Mouse (Mus musculus) myocyte (in vitro differentiated cells): ENCODE measurements at regions not wholly inside any gene's neighbourhood (a gene's known extent, or its start where the extent isn't known, plus 50 kb on each side); places are given as distances from the start of the nearest gene placed in this dataset.

Source experiments
- CEBPB ChIP-seq: IDR thresholded peaks from 2 replicates; pipeline ENCODE4 v1.6.1; 2011; ENCODE audit warnings: mild to moderate bottlenecking, moderate library complexity; ENCODE audit not compliant: poor library complexity, insufficient read depth, severe bottlenecking
- E2F4 ChIP-seq: IDR thresholded peaks from one replicate; pipeline ENCODE4 v1.6.1; 2011; ENCODE audit warnings: mild to moderate bottlenecking, control low read depth, moderate library complexity; ENCODE audit not compliant: insufficient read depth
- MAX ChIP-seq: IDR thresholded peaks from one replicate; pipeline ENCODE4 v1.6.1; 2011; ENCODE audit warnings: low read depth, mild to moderate bottlenecking, control low read depth
- MYOG ChIP-seq, 3 experiments: IDR thresholded peaks; one replicate each; pipeline ENCODE4 v1.6.1; 2011; ENCODE audit warnings: control low read depth in 2 of 3, low read depth in 2 of 3, mild to moderate bottlenecking in 2 of 3; ENCODE audit not compliant: insufficient read length in 2 of 3, control insufficient read depth in 1 of 3, insufficient read depth in 1 of 3
- POLR2A ChIP-seq: IDR thresholded peaks from one replicate; pipeline ENCODE4 v1.6.1; 2011; ENCODE audit warnings: low read depth, mild to moderate bottlenecking, control low read depth, moderate library complexity; ENCODE audit not compliant: insufficient read length
- USF1 ChIP-seq: IDR thresholded peaks from one replicate; pipeline ENCODE4 v1.6.1; 2011; ENCODE audit warnings: low read depth, mild to moderate bottlenecking, control low read depth, moderate library complexity

DNA sequence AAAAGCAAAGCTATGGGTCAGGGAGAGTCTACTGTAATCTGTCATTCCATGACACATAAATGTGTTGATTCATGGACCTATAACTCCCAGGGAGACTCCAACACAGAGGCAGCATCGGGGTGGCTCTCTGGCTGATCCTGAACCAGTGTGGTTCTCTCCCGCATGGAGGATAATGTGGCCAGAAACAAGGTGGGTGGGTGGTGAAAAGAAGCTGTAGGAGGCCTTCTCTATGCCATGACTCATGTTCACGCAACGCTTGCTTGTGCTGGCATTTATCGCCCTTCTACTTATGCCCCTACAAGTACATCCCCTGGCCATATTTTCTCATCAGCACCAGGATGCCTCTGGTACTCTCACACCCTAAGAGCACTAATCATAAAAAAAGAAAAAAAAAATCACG, 86.6 kb downstream of the Nptx2 start:
- TF ChIP-seq MAX (no peak), POLR2A (no peak), MYOG (IDR thresholded peaks at IDR 0.05; ENCODE audit: control insufficient read depth in 1 of 3, insufficient read depth in 1 of 3, insufficient read length in 2 of 3, low read depth in 2 of 3) (no peak), CEBPB (no peak), E2F4 (no peak), USF1 (no peak)
